Mouse (Mus musculus) MEL (cell line): ENCODE measurements at regions not wholly inside any gene's neighbourhood (a gene's known extent, or its start where the extent isn't known, plus 50 kb on each side); places are given as distances from the start of the nearest gene placed in this dataset.

Experiments used
- E2F4 ChIP-seq: IDR thresholded peaks from 2 replicates; pipeline ENCODE4 v1.6.1; 2011; ENCODE audit warnings: low read depth, low read length, improper control_type of control experiment, borderline replicate concordance
- GATA1 ChIP-seq: IDR thresholded peaks from 2 replicates; pipeline ENCODE4 v1.6.1; 2011; ENCODE audit warnings: low read depth, low read length, improper control_type of control experiment
- NELFE ChIP-seq: IDR thresholded peaks from 2 replicates; pipeline ENCODE4 v1.6.1; 2011; ENCODE audit warnings: low read depth, low read length, improper control_type of control experiment
- USF1 ChIP-seq: IDR thresholded peaks from 2 replicates; pipeline ENCODE4 v1.6.1; 2014; ENCODE audit warnings: low read depth, mild to moderate bottlenecking, inconsistent platforms, low read length, improper control_type of control experiment, moderate library complexity
- ZMIZ1 ChIP-seq: IDR thresholded peaks from 2 replicates; pipeline ENCODE4 v1.6.1; 2012; ENCODE audit warnings: low read depth, mild to moderate bottlenecking, inconsistent platforms, low read length, improper control_type of control experiment, moderate library complexity

DNA sequence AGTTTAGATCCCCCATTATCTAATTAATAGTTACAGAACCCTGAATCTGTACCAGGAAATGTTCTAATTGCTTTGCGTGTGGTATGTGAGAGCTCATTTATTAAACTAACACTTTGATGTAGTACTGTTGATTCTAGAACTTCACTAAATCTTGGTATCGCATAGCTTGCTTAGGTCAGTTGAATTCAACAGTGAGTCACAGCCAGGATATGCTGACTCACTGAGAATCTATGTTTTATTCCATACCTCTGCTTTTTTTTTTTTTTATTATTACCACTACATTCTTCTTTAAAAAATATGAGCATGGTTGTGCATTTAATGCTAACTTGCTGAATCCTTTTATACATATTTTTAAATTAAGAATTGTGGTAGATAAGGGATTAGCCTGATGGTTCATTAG is 602.5 kb upstream of the Car10 start:
- TF ChIP-seq USF1 (no peak), NELFE (no peak), GATA1 (no peak), ZMIZ1 (no peak), E2F4 (no peak)
